Mouse (Mus musculus): ENCODE data around the gene Parp4. TPM values are rescaled to one million over a fixed set of nuclear protein-coding genes. Genes with fewer than 3 reads are reported as not detected.

Gene Parp4
- polyA plus RNA-seq, 1 experiment from 2014 or later = 1.3 TPM

- peak overlapping the region; percentile 75; the same call in 1 of the 2 replicates for H3K4me3 ChIP-seq
- ATAC-seq (ENCODE audit: low FRiP score, low read depth) = no peak
- WGBS = 77% methylated on average over 2 of the region's 2 CpGs
Observed at GRCm38 (mm10) chr14:56572546-56572945, 2.9 kb upstream of the Parp4 start.

GRCm38 (mm10) chr14:56575969-56576901, 816 bp downstream of the Parp4 start:
- WGBS = 77% methylated on average over 18 of the region's 18 CpGs
- Histone ChIP-seq H3K9ac (no peak overlapping the region), H3K4me2 (peak overlapping the region; percentile 64), H3K4me3 (peak overlapping the region; percentile 41), H3K27me3 (peaks cover 4% of the 10 kb centered on the region; the same call in 1 of the 2 replicates), H3K27ac (replicated peaks) (no peak overlapping the region), H3K9me3 (no peaks in the 10 kb centered on the region), H3K36me3 (no peaks in the 10 kb centered on the region), H3K4me1 (replicated peaks) (peaks cover 11% of the 10 kb centered on the region)
- no peak for ATAC-seq (ENCODE audit: low FRiP score, low read depth)

More at GRCm38 (mm10) chr14:56572546-56572945, 2.9 kb upstream of the Parp4 start:
- H3K4me2 ChIP-seq = peak overlapping the region; percentile 82
- peak overlapping the region; percentile 46; the same call in 1 of the 2 replicates for H3K9ac ChIP-seq
- H3K27ac ChIP-seq (replicated peaks) = no peak overlapping the region
- no peaks in the 10 kb centered on the region for H3K36me3 ChIP-seq
- peaks cover 17% of the 10 kb centered on the region for H3K4me1 ChIP-seq (replicated peaks)
- peaks cover 4% of the 10 kb centered on the region; the same call in 1 of the 2 replicates for H3K27me3 ChIP-seq
- no peaks in the 10 kb centered on the region for H3K9me3 ChIP-seq

GRCm38 (mm10) chr14:56579011-56579410, 3.6 kb downstream of the Parp4 start:
- Histone ChIP-seq H3K4me3 (no peak overlapping the region), H3K36me3 (no peaks in the 10 kb centered on the region), H3K4me2 (no peak overlapping the region), H3K9ac (no peak overlapping the region), H3K27me3 (peaks cover 4% of the 10 kb centered on the region; the same call in 1 of the 2 replicates), H3K9me3 (no peaks in the 10 kb centered on the region), H3K4me1 (replicated peaks) (peaks cover 8% of the 10 kb centered on the region), H3K27ac (replicated peaks) (no peak overlapping the region)
- no peak for ATAC-seq (ENCODE audit: low FRiP score, low read depth)
- 55% methylated on average over 8 of the region's 8 CpGs for WGBS

- no peaks in the 10 kb centered on the region for H3K9me3 ChIP-seq
- H3K9ac ChIP-seq = no peak overlapping the region
- no peaks in the 10 kb centered on the region for H3K27me3 ChIP-seq
- no peak overlapping the region for H3K4me2 ChIP-seq
- no peak overlapping the region for H3K27ac ChIP-seq (replicated peaks)
- H3K4me1 ChIP-seq (replicated peaks) = no peaks in the 10 kb centered on the region
- H3K36me3 ChIP-seq = no peaks in the 10 kb centered on the region
- WGBS = 63% methylated on average over 5 of the region's 5 CpGs
- no peak for ATAC-seq (ENCODE audit: low FRiP score, low read depth)
- H3K4me3 ChIP-seq = no peak overlapping the region
Observed at GRCm38 (mm10) chr14:56581117-56581516, 5.7 kb downstream of the Parp4 start.

GRCm38 (mm10) chr14:56582294-56582693, 6.9 kb downstream of the Parp4 start:
- Histone ChIP-seq H3K36me3 (no peaks in the 10 kb centered on the region), H3K4me1 (replicated peaks) (no peaks in the 10 kb centered on the region), H3K4me2 (no peak overlapping the region), H3K4me3 (no peak overlapping the region), H3K9me3 (no peaks in the 10 kb centered on the region), H3K27me3 (no peaks in the 10 kb centered on the region), H3K9ac (no peak overlapping the region), H3K27ac (replicated peaks) (no peak overlapping the region)
- 88% methylated on average over 6 of the region's 6 CpGs for WGBS
- no peak for ATAC-seq (ENCODE audit: low FRiP score, low read depth)

GRCm38 (mm10) chr14:56592191-56592590, 16.8 kb downstream of the Parp4 start:
- no peaks in the 10 kb centered on the region for H3K4me1 ChIP-seq (replicated peaks)
- no peak overlapping the region for H3K4me2 ChIP-seq
- WGBS = 91% methylated on average over 9 of the region's 9 CpGs
- no peak for ATAC-seq (ENCODE audit: low FRiP score, low read depth)
- no peaks in the 10 kb centered on the region for H3K36me3 ChIP-seq
- H3K27ac ChIP-seq (replicated peaks) = no peak overlapping the region
- H3K27me3 ChIP-seq = no peaks in the 10 kb centered on the region
- H3K9ac ChIP-seq = no peak overlapping the region
- no peak overlapping the region for H3K4me3 ChIP-seq
- no peaks in the 10 kb centered on the region for H3K9me3 ChIP-seq

GRCm38 (mm10) chr14:56594811-56595210, 19.4 kb downstream of the Parp4 start:
- no peak for ATAC-seq (ENCODE audit: low FRiP score, low read depth)
- no peak overlapping the region for H3K27ac ChIP-seq (replicated peaks)
- H3K4me2 ChIP-seq = no peak overlapping the region
- 96% methylated on average over 1 of the region's 1 CpGs for WGBS
- no peak overlapping the region for H3K9ac ChIP-seq
- no peaks in the 10 kb centered on the region for H3K9me3 ChIP-seq
- H3K4me1 ChIP-seq (replicated peaks) = no peaks in the 10 kb centered on the region
- no peaks in the 10 kb centered on the region for H3K36me3 ChIP-seq
- H3K27me3 ChIP-seq = no peaks in the 10 kb centered on the region
- no peak overlapping the region for H3K4me3 ChIP-seq

- no peaks in the 10 kb centered on the region for H3K9me3 ChIP-seq
- WGBS = 49% methylated on average over 6 of the region's 6 CpGs
- H3K4me3 ChIP-seq = no peak overlapping the region
Observed at GRCm38 (mm10) chr14:56598759-56599158, 23.3 kb downstream of the Parp4 start.

GRCm38 (mm10) chr14:56602069-56602468, 26.6 kb downstream of the Parp4 start:
- WGBS = 85% methylated on average over 9 of the region's 9 CpGs
- Histone ChIP-seq H3K4me2 (no peak overlapping the region), H3K9me3 (no peaks in the 10 kb centered on the region), H3K4me1 (replicated peaks) (no peaks in the 10 kb centered on the region), H3K4me3 (no peak overlapping the region), H3K9ac (no peak overlapping the region), H3K36me3 (no peaks in the 10 kb centered on the region), H3K27ac (replicated peaks) (no peak overlapping the region), H3K27me3 (no peaks in the 10 kb centered on the region)
- ATAC-seq (ENCODE audit: low FRiP score, low read depth) = no peak

More at GRCm38 (mm10) chr14:56598759-56599158, 23.3 kb downstream of the Parp4 start:
- Histone ChIP-seq H3K4me1 (replicated peaks) (no peaks in the 10 kb centered on the region), H3K36me3 (no peaks in the 10 kb centered on the region), H3K4me2 (no peak overlapping the region), H3K27ac (replicated peaks) (no peak overlapping the region), H3K27me3 (no peaks in the 10 kb centered on the region), H3K9ac (no peak overlapping the region)
- ATAC-seq (ENCODE audit: low FRiP score, low read depth) = no peak

GRCm38 (mm10) chr14:56604438-56604837, 29.0 kb downstream of the Parp4 start:
- H3K4me1 ChIP-seq (replicated peaks) = no peaks in the 10 kb centered on the region
- no peaks in the 10 kb centered on the region for H3K27me3 ChIP-seq
- WGBS = 94% methylated on average over 5 of the region's 5 CpGs
- H3K4me2 ChIP-seq = no peak overlapping the region
- no peak overlapping the region for H3K27ac ChIP-seq (replicated peaks)
- no peak for ATAC-seq (ENCODE audit: low FRiP score, low read depth)
- no peak overlapping the region for H3K9ac ChIP-seq
- H3K9me3 ChIP-seq = no peaks in the 10 kb centered on the region
- H3K4me3 ChIP-seq = no peak overlapping the region
- H3K36me3 ChIP-seq = no peaks in the 10 kb centered on the region

GRCm38 (mm10) chr14:56605136-56605535, 29.7 kb downstream of the Parp4 start:
- WGBS = 86% methylated on average over 4 of the region's 4 CpGs
- Histone ChIP-seq H3K4me1 (replicated peaks) (no peaks in the 10 kb centered on the region), H3K9me3 (no peaks in the 10 kb centered on the region)

GRCm38 (mm10) chr14:56613212-56613611, 37.8 kb downstream of the Parp4 start:
- no peak for ATAC-seq (ENCODE audit: low FRiP score, low read depth)
- no peak overlapping the region for H3K4me3 ChIP-seq
- H3K27me3 ChIP-seq = no peaks in the 10 kb centered on the region
- no peak overlapping the region for H3K27ac ChIP-seq (replicated peaks)
- no peaks in the 10 kb centered on the region for H3K4me1 ChIP-seq (replicated peaks)
- 90% methylated on average over 3 of the region's 3 CpGs for WGBS
- no peak overlapping the region for H3K9ac ChIP-seq
- H3K9me3 ChIP-seq = no peaks in the 10 kb centered on the region
- no peaks in the 10 kb centered on the region for H3K36me3 ChIP-seq
- H3K4me2 ChIP-seq = no peak overlapping the region

More at GRCm38 (mm10) chr14:56605136-56605535, 29.7 kb downstream of the Parp4 start:
- H3K9ac ChIP-seq = no peak overlapping the region
- H3K36me3 ChIP-seq = no peaks in the 10 kb centered on the region
- H3K4me3 ChIP-seq = no peak overlapping the region
- H3K27ac ChIP-seq (replicated peaks) = no peak overlapping the region
- H3K27me3 ChIP-seq = no peaks in the 10 kb centered on the region
- H3K4me2 ChIP-seq = no peak overlapping the region
- no peak for ATAC-seq (ENCODE audit: low FRiP score, low read depth)
